Mouse (Mus musculus) kidney, postnatal 0 days (tissue): ENCODE results near the gene Gna11. TPM values are rescaled to one million over a fixed set of nuclear protein-coding genes. Genes with fewer than 3 reads are reported as not detected.
A peak's percentile ranks its signal among the peaks of the same experiment; 100 is the strongest.

Source experiments
- ATAC-seq: fragments of 200-750 bp; cut with Nextera tagmentation; replicated peaks from 2 replicates; pipeline ENCODE4 v1.8.0; 2017; ENCODE audit warnings: low read depth, moderate number of reproducible peaks, moderate TSS enrichment, moderate library complexity; ENCODE audit not compliant: low FRiP score
- DNase-seq: peaks from one replicate; pipeline ENCODE4 v3.0.0-alpha.2; 2016; ENCODE audit warnings: low spot score
- H3K27ac ChIP-seq: fragments of 300-500 bp; sonication (generic); 2 replicates; pipeline ENCODE4 v1.5.1; 2014; ENCODE audit warnings: mild to moderate bottlenecking
- H3K27me3 ChIP-seq: fragments of 300-500 bp; sonication (generic); 2 replicates; pipeline ENCODE4 v1.6.1; 2014; ENCODE audit warnings: low read length, mixed read lengths; ENCODE audit not compliant: insufficient read depth
- H3K36me3 ChIP-seq: fragments of 300-500 bp; sonication (generic); 2 replicates; pipeline ENCODE4 v1.6.1; 2014; ENCODE audit warnings: low read length, mixed read lengths; ENCODE audit not compliant: insufficient read depth
- H3K4me1 ChIP-seq: fragments of 300-500 bp; sonication (generic); replicated peaks from 2 replicates; pipeline ENCODE4 v1.6.1; 2014; ENCODE audit warnings: antibody characterized with exemption, low read length, mixed read lengths; ENCODE audit not compliant: insufficient read depth
- H3K4me2 ChIP-seq: fragments of 300-500 bp; sonication (generic); 2 replicates; pipeline ENCODE4 v1.6.1; 2014; ENCODE audit warnings: mild to moderate bottlenecking, low read length, moderate library complexity, mixed read lengths
- H3K4me3 ChIP-seq: fragments of 300-500 bp; sonication (generic); replicated peaks from 2 replicates; pipeline ENCODE4 v1.5.1; 2014; ENCODE audit warnings: low read depth, low read length
- H3K9ac ChIP-seq: fragments of 300-500 bp; sonication (generic); 2 replicates; pipeline ENCODE4 v1.6.1; 2014; ENCODE audit warnings: low read depth, low read length
- H3K9me3 ChIP-seq: fragments of 300-500 bp; sonication (generic); replicated peaks from 2 replicates; pipeline ENCODE4 v1.6.1; 2016; ENCODE audit warnings: low read length, inconsistent platforms, mixed read lengths
- CTCF ChIP-seq: IDR thresholded peaks from 2 replicates; pipeline ENCODE4 v1.5.1; 2016; ENCODE audit warnings: antibody characterized with exemption, low read depth, mild to moderate bottlenecking, moderate library complexity
- WGBS: fragments of 180-500 bp; shearing (Covaris S2); extraction: QIAGEN DNeasy Blood & Tissue Kit; methylation state at CpG from one replicate; pipeline ENCODE4 v1.1.7; 2014; 5-methylcytosine and 5-hydroxymethylcytosine counted together
- polyA plus RNA-seq: library from polyadenylated mRNA; unstranded; fragments of >200 nt; fragmentation: Nextera tagmentation; extraction: Ambion mirVana; gene quantifications from 2 replicates; pipeline ENCODE4 v1.2.1, GENCODE M21; 2015

The Gna11 gene
- polyA plus RNA-seq, 1 experiment from 2014 or later = 69.5 TPM

- TF ChIP-seq CTCF = no peak
- Histone ChIP-seq H3K27me3 (no peaks in the 10 kb centered on the region), H3K36me3 (no peaks in the 10 kb centered on the region), H3K27ac (no peak overlapping the region), H3K4me3 (no peak overlapping the region), H3K4me1 (peaks cover 30% of the 10 kb centered on the region), H3K9me3 (no peaks in the 10 kb centered on the region), H3K9ac (no peak overlapping the region), H3K4me2 (no peak overlapping the region)
- DNase-seq (no peak), ATAC-seq (no peak)
- 83% methylated on average over 5 of the region's 5 CpGs for WGBS
Observed at GRCm38 (mm10) chr10:81546332-81546731, 1.3 kb upstream of the Gna11 start.

DNA sequence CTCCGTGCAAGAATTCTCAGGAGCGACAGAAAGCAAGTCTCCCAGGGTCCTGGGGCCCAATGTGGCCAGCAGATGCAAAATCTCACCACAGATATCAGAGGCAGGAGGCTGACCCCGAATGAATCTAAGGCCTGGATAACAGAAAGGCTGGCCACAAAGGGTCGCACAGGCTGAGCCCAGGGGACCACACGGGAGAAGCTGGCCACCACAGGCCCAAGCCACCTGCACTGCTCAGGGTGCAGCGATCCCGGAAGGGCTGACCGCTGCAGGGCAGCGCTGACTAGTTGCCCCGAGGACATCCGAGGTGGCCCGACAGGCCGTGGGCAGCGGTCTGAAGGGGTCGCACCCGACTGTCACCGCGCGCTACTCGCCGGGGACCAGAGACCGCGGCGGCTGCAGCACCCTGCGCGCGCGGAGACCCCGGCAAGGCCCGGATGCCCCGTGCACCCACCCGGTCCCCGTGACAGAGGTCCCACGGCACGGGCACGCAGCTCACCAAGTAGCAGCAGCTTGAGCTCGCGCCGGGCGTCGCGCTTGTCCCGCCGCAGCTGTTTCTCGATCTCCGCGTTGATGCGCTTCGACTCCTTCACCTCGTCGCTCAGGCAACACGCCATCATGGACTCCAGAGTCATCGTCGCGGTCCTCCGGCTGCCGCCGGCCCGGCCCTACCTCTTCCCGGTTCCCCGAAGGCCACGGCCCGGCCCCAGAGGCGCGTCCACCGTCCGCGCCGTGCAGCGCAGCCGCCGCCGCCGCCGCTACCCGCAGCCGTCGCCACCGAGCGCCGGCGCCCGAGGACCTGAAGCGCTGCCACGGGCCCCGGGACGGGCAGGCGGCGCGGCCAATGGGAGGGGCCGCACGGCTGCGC lies 462 bp downstream of the Gna11 start:
- under 1% methylated on average over 82 of the region's 93 CpGs for WGBS
- no peak for DNase-seq
- no peak for TF ChIP-seq CTCF
- Histone ChIP-seq H3K9ac (peak overlapping the region; percentile 93), H3K4me1 (peaks cover 31% of the 10 kb centered on the region), H3K27ac (peak overlapping the region; percentile 73), H3K36me3 (no peaks in the 10 kb centered on the region), H3K4me3 (peak overlapping the region; percentile 86), H3K9me3 (no peaks in the 10 kb centered on the region), H3K27me3 (no peaks in the 10 kb centered on the region), H3K4me2 (peak overlapping the region; percentile 98)
- peak; percentile 25 for ATAC-seq

GRCm38 (mm10) chr10:81543633-81544032 lies 1.4 kb downstream of the Gna11 start:
- Histone ChIP-seq H3K4me3 (peak overlapping the region; percentile 86), H3K9ac (peak overlapping the region; percentile 93), H3K36me3 (no peaks in the 10 kb centered on the region), H3K27ac (no peak overlapping the region), H3K27me3 (no peaks in the 10 kb centered on the region), H3K4me2 (peak overlapping the region; percentile 98), H3K4me1 (peaks cover 31% of the 10 kb centered on the region), H3K9me3 (no peaks in the 10 kb centered on the region)
- TF ChIP-seq CTCF = no peak
- no peak for DNase-seq
- WGBS = 78% methylated on average over 1 of the region's 1 CpGs
- ATAC-seq = no peak

- peak overlapping the region; percentile 98; the same call in 1 of the 2 replicates for H3K4me2 ChIP-seq
- no peaks in the 10 kb centered on the region for H3K27me3 ChIP-seq
- 69% methylated on average over 7 of the region's 7 CpGs for WGBS
- peaks cover 31% of the 10 kb centered on the region for H3K4me1 ChIP-seq
- no peak for TF ChIP-seq CTCF
- H3K27ac ChIP-seq = peak overlapping the region; percentile 62; the same call in 1 of the 2 replicates
- no peak for ATAC-seq
- DNase-seq = no peak
- peak overlapping the region; percentile 93 for H3K9ac ChIP-seq
- H3K36me3 ChIP-seq = no peaks in the 10 kb centered on the region
- peak overlapping the region; percentile 86; the same call in 1 of the 2 replicates for H3K4me3 ChIP-seq
- H3K9me3 ChIP-seq = no peaks in the 10 kb centered on the region
Observed at GRCm38 (mm10) chr10:81542727-81543460, 2.1 kb downstream of the Gna11 start.

- H3K27ac ChIP-seq = peak overlapping the region; percentile 62
- DNase-seq (peak; percentile 40), ATAC-seq (no peak)
- no peaks in the 10 kb centered on the region for H3K9me3 ChIP-seq
- H3K4me1 ChIP-seq = peaks cover 31% of the 10 kb centered on the region
- 43% methylated on average over 10 of the region's 10 CpGs for WGBS
- no peak overlapping the region for H3K4me3 ChIP-seq
- TF ChIP-seq CTCF = no peak
- no peaks in the 10 kb centered on the region for H3K36me3 ChIP-seq
- H3K27me3 ChIP-seq = no peaks in the 10 kb centered on the region
- H3K4me2 ChIP-seq = peak overlapping the region; percentile 98; the same call in 1 of the 2 replicates
- H3K9ac ChIP-seq = peak overlapping the region; percentile 93
Observed at GRCm38 (mm10) chr10:81541803-81542202, 3.2 kb downstream of the Gna11 start.

DNA sequence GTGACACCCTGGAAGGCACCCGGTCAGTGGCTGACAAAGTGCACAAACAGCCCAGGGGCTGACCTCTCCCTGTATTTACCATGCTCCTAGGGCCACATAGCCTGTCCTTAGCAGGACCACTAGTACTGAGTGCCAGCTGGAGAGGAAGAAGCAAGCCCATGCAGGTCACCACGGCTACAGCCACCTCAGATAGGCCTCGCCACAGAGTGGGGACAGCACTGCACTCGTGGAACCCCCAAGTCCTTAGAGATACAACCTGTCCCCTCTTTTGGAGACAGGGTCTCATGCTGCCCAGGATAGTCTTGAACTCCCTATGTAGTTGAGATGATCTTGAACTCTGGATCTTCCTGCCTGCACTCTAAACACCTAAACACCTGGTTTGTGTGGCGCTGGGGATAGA lies 3.6 kb downstream of the Gna11 start:
- ATAC-seq = no peak
- no peak for DNase-seq
- no peaks in the 10 kb centered on the region for H3K27me3 ChIP-seq
- H3K9me3 ChIP-seq = no peaks in the 10 kb centered on the region
- H3K4me2 ChIP-seq = peak overlapping the region; percentile 98; the same call in 1 of the 2 replicates
- TF ChIP-seq CTCF = no peak
- H3K27ac ChIP-seq = peak overlapping the region; percentile 62
- H3K4me3 ChIP-seq = no peak overlapping the region
- H3K4me1 ChIP-seq = peaks cover 31% of the 10 kb centered on the region
- WGBS = 81% methylated on average over 5 of the region's 5 CpGs
- H3K9ac ChIP-seq = peak overlapping the region; percentile 93; the same call in 1 of the 2 replicates
- no peaks in the 10 kb centered on the region for H3K36me3 ChIP-seq
